20 mouse cellular contexts compared by ENCODE assay signal in the genomic region with DNA sequence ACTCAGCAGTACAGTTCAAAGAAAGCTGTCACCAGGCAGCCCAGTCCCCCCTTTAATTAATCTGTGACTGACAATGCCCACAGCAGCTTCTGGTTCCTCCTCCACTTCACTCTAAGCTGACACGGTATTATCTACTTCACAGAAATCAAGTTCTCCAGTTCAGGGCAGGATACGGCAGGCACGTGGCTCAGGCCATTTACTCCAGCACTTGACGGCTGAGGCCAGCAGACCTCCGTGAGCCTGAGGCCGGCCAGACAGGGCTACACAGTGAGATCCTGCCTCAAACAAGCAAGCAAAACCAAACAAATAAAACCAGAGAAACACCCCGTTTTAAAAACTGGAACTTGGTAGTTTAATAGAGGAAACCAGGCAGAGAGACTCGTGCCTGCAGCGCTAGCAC. TPM values are rescaled to one million over a fixed set of nuclear protein-coding genes. Genes with fewer than 3 reads are reported as not detected.
DNase-seq lines count a peak whose midpoint lies in the region; ATAC-seq and TF ChIP-seq lines count a peak whose summit lies in the region.
"Had no signal": no experiment of that assay in that cellular context is flagged by ENCODE, and none has a peak within 500 bp of the region (broad histone marks: within the 10 kb centered on the region; RNA-seq: fewer than 3 reads in every experiment).

No protein-coding gene starts in this region.

- H3K4me1 ChIP-seq in cerebellum, adult 2 months (ENCODE audit: control insufficient read depth, insufficient read depth, low read length): peaks cover 32% of the 10 kb centered on the region
- H3K4me1 ChIP-seq in cortical plate, adult 2 months (ENCODE audit: control insufficient read depth, insufficient read depth, low read length): peaks cover 8% of the 10 kb centered on the region
- peaks cover 40% of the 10 kb centered on the region for H3K4me1 ChIP-seq in heart, postnatal 0 days (ENCODE audit: control insufficient read depth, insufficient read depth)

- no peaks in the 10 kb centered on the region for H3K27me3 ChIP-seq in cerebellum, adult 2 months (ENCODE audit: control insufficient read depth, insufficient read depth, low read length)
- H3K27me3 ChIP-seq in heart, postnatal 0 days (ENCODE audit: control insufficient read depth, insufficient read depth, low read length): no peaks in the 10 kb centered on the region
- H3K27me3 ChIP-seq: neural tube, embryonic 13.5 days had no signal

- H3K4me3 ChIP-seq in cerebellum, adult 2 months (replicated peaks; ENCODE audit: insufficient read depth, low read depth, low read length): no peak overlapping the region
- no peak overlapping the region for H3K4me3 ChIP-seq in layer of hippocampus, adult 2 months
- H3K4me3 ChIP-seq in cortical plate, adult 2 months (ENCODE audit: insufficient read depth, low read length): no peak overlapping the region
- H3K4me3 ChIP-seq in heart, postnatal 0 days (ENCODE audit: low read depth, low read length): no peak overlapping the region
- H3K4me3 ChIP-seq: neural tube, embryonic 13.5 days had no signal

- H3K9me3 ChIP-seq in heart, postnatal 0 days (replicated peaks; ENCODE audit: control insufficient read depth, low read length): no peaks in the 10 kb centered on the region
- H3K9me3 ChIP-seq: neural tube, embryonic 13.5 days had no signal

- 0 out of 2 replicates have a peak overlapping the region, but pooled peaks have one; percentile 27 for H3K9ac ChIP-seq in heart, postnatal 0 days (replicated peaks; ENCODE audit: low read depth, low read length)

- TF ChIP-seq POLR2A in cerebellum, adult 2 months (IDR thresholded peaks at IDR 0.05; ENCODE audit: borderline replicate concordance, insufficient read depth, low read length): no peak
- TF ChIP-seq POLR2A in cortical plate, adult 2 months (IDR thresholded peaks at IDR 0.05; ENCODE audit: extremely low read depth, insufficient read depth, low read length): no peak

- TF ChIP-seq EP300 in heart, postnatal 0 days (IDR thresholded peaks at IDR 0.05; ENCODE audit: low read depth): no peak

- H3K4me2 ChIP-seq in heart, postnatal 0 days (ENCODE audit: low read depth, low read length): peak overlapping the region; percentile 21; the same call in 1 of the 2 replicates
- H3K4me2 ChIP-seq: liver, embryonic 11.5 days; neural tube, embryonic 13.5 days had no signal

- WGBS in cerebellum, adult 2 months: 62% methylated on average over 9 of the region's 9 CpGs
- WGBS in heart, postnatal 0 days: 36% methylated on average over 9 of the region's 9 CpGs

- no peak for TF ChIP-seq CTCF in cerebellum, adult 2 months (IDR thresholded peaks at IDR 0.05; ENCODE audit: borderline replicate concordance, insufficient read depth, low read depth, low read length)
- no peak for TF ChIP-seq CTCF in layer of hippocampus, adult 2 months (conservative IDR thresholded peaks at IDR 0.05)
- no peak for TF ChIP-seq CTCF in cortical plate, adult 2 months (IDR thresholded peaks at IDR 0.05; ENCODE audit: extremely low read depth, insufficient read depth, low read length)
- no peak for TF ChIP-seq CTCF in heart, postnatal 0 days (IDR thresholded peaks at IDR 0.05; ENCODE audit: low read depth)

- no peak for DNase-seq in cerebellum, adult 2 months
- DNase-seq in cerebellum, adult 9-11 months: no peak
- DNase-seq in layer of hippocampus, adult 2 months (ENCODE audit: low spot score in 2 of 2): no peak
- no peak for DNase-seq in layer of hippocampus, postnatal 36 days
- no peak for DNase-seq in heart, postnatal 0 days (ENCODE audit: low spot score)
- no peak for DNase-seq in kidney, postnatal 10 days
- DNase-seq: cerebellum, adult 11 months; lung, postnatal 14 days; midbrain, embryonic 14.5 days; retina, postnatal 1 day had no signal

- peak overlapping the region; percentile 37; the same call in 1 of the 2 replicates for H3K27ac ChIP-seq in cerebellum, adult 2 months (ENCODE audit: insufficient read depth, low read length)
- peak overlapping the region; percentile 76 for H3K27ac ChIP-seq in layer of hippocampus, adult 2 months
- H3K27ac ChIP-seq in cortical plate, adult 2 months (ENCODE audit: insufficient read depth, low read length): peak overlapping the region; percentile 12; the same call in 1 of the 2 replicates
- peak overlapping the region; percentile 95 for H3K27ac ChIP-seq in heart, postnatal 0 days (ENCODE audit: low read depth)
- H3K27ac ChIP-seq: neural tube, embryonic 13.5 days had no signal

- peaks cover 30% of the 10 kb centered on the region for H3K36me3 ChIP-seq in heart, postnatal 0 days (replicated peaks; ENCODE audit: control insufficient read depth, insufficient read depth, low read length)

- ATAC-seq in heart, postnatal 0 days (ENCODE audit: insufficient read depth, low read depth): peak; percentile 68
- ATAC-seq in CD4-positive, CD25-positive, alpha-beta regulatory T cell, adult 4 months: no peak

RNA-seq across cellular contexts. Expression of gene AI413582, which starts 21.1 kb away (rescaled TPM):
- 98.9 and 104 TPM in 2 replicates for polyA plus RNA-seq in cerebellum, adult 2 months (2012; rRNA removed)
- 10 to 100 TPM; 61.6 to 66.1 TPM for total RNA-seq in layer of hippocampus, adult 2 months (2021)
- 10 to 100 TPM; 62.6 to 63.9 TPM for total RNA-seq in layer of hippocampus, postnatal 36 days (2021)
- 109 and 112 TPM in 2 replicates for polyA plus RNA-seq in cortical plate, adult 2 months (2012; rRNA removed)
- total RNA-seq in heart, postnatal 0 days (2014; rRNA removed; ENCODE audit: low replicate concordance): 11.1 and 13.4 TPM in 2 replicates
- 18.5 and 20.1 TPM in 2 replicates for polyA plus RNA-seq in heart, postnatal 0 days (2015; fragmentation: Nextera tagmentation; extraction: Ambion mirVana)
- polyA plus RNA-seq in CD4-positive, CD25-positive, alpha-beta regulatory T cell, adult 4 months (2017; shearing (Covaris generic)): 100 to 1,000 TPM; 106 to 112 TPM

RNA-seq across cellular contexts. Expression of gene Hmga1, which starts 30.4 kb away (rescaled TPM):
- polyA plus RNA-seq in cerebellum, adult 2 months (2012; rRNA removed): 124 and 133 TPM in 2 replicates
- 10 to 100 TPM; 30.5 to 38.2 TPM for total RNA-seq in layer of hippocampus, adult 2 months (2021)
- 10 to 100 TPM; 35.2 to 36.0 TPM for total RNA-seq in layer of hippocampus, postnatal 36 days (2021)
- 73.3 and 75.1 TPM in 2 replicates for polyA plus RNA-seq in cortical plate, adult 2 months (2012; rRNA removed)
- 108 TPM in 2 replicates for total RNA-seq in heart, postnatal 0 days (2014; rRNA removed; ENCODE audit: low replicate concordance)
- polyA plus RNA-seq in heart, postnatal 0 days (2015; fragmentation: Nextera tagmentation; extraction: Ambion mirVana): 56.7 and 59.7 TPM in 2 replicates
- 10 to 100 TPM; 82.7 to 84.0 TPM for polyA plus RNA-seq in CD4-positive, CD25-positive, alpha-beta regulatory T cell, adult 4 months (2017; shearing (Covaris generic))

RNA-seq across cellular contexts. Expression of gene Nudt3, which starts 36.6 kb away (rescaled TPM):
- polyA plus RNA-seq in cerebellum, adult 2 months (2012; rRNA removed): 336 and 366 TPM in 2 replicates
- total RNA-seq in layer of hippocampus, adult 2 months (2021): 100 to 1,000 TPM; 462 to 510 TPM
- total RNA-seq in layer of hippocampus, postnatal 36 days (2021): 100 to 1,000 TPM; 564 to 566 TPM
- polyA plus RNA-seq in cortical plate, adult 2 months (2012; rRNA removed): 371 and 398 TPM in 2 replicates
- total RNA-seq in heart, postnatal 0 days (2014; rRNA removed; ENCODE audit: low replicate concordance): 159 and 184 TPM in 2 replicates
- 139 and 140 TPM in 2 replicates for polyA plus RNA-seq in heart, postnatal 0 days (2015; fragmentation: Nextera tagmentation; extraction: Ambion mirVana)
- 10 to 100 TPM; 14.5 to 27.5 TPM for polyA plus RNA-seq in CD4-positive, CD25-positive, alpha-beta regulatory T cell, adult 4 months (2017; shearing (Covaris generic))

RNA-seq across cellular contexts. Expression of gene RPS10-NUDT3, which starts 48.4 kb away (rescaled TPM):
- polyA plus RNA-seq in cerebellum, adult 2 months (2012; rRNA removed): 0.16 TPM in 2 replicates
- not detected for total RNA-seq in layer of hippocampus, adult 2 months (2021)
- not detected for total RNA-seq in layer of hippocampus, postnatal 36 days (2021)
- 0.15 and 0.47 TPM in 2 replicates for polyA plus RNA-seq in cortical plate, adult 2 months (2012; rRNA removed)
- not detected in 2 replicates for total RNA-seq in heart, postnatal 0 days (2014; rRNA removed; ENCODE audit: low replicate concordance)
- not detected in 2 replicates for polyA plus RNA-seq in heart, postnatal 0 days (2015; fragmentation: Nextera tagmentation; extraction: Ambion mirVana)
- not detected for polyA plus RNA-seq in CD4-positive, CD25-positive, alpha-beta regulatory T cell, adult 4 months (2017; shearing (Covaris generic))
- total RNA-seq: common myeloid progenitor, adult 5-6 weeks; left cerebral cortex, postnatal 10 days had no signal
- polyA plus RNA-seq: gonadal fat pad, adult 2 months; liver, embryonic 11.5 days; midbrain, embryonic 14.5 days; neural tube, embryonic 13.5 days; small intestine, adult 2 months; stomach, embryonic 14.5 days; thymus, postnatal 0 days had no signal

RNA-seq across cellular contexts. Expression of gene Rps10, which starts 49.8 kb away (rescaled TPM):
- 479 and 488 TPM in 2 replicates for polyA plus RNA-seq in cerebellum, adult 2 months (2012; rRNA removed)
- 100 to 1,000 TPM; 495 to 504 TPM for total RNA-seq in layer of hippocampus, adult 2 months (2021)
- 100 to 1,000 TPM; 444 to 462 TPM for total RNA-seq in layer of hippocampus, postnatal 36 days (2021)
- 525 and 561 TPM in 2 replicates for polyA plus RNA-seq in cortical plate, adult 2 months (2012; rRNA removed)
- total RNA-seq in heart, postnatal 0 days (2014; rRNA removed; ENCODE audit: low replicate concordance): 1,352 and 1,440 TPM in 2 replicates
- 486 and 524 TPM in 2 replicates for polyA plus RNA-seq in heart, postnatal 0 days (2015; fragmentation: Nextera tagmentation; extraction: Ambion mirVana)
- 1,000 to 10,000 TPM; 1,603 to 1,674 TPM for polyA plus RNA-seq in CD4-positive, CD25-positive, alpha-beta regulatory T cell, adult 4 months (2017; shearing (Covaris generic))

Comparison
In these comparisons a context has a peak if more than half of its experiments do, and no peak if none do; other contexts are left out.
1. H3K27ac ChIP-seq: peak in every context shown above with its lines; median percentile 95 in heart, postnatal 0 days; 76 in layer of hippocampus, adult 2 months; 37 in cerebellum, adult 2 months; 12 in cortical plate, adult 2 months.